Mouse (Mus musculus) olfactory bulb, adult 2 months (tissue): ENCODE measurements around the gene Pou2f2.

Experiments
- CTCF ChIP-seq: fragments of 200-500 bp; IDR thresholded peaks from 2 replicates; pipeline ENCODE4 v1.5.1; 2012; ENCODE audit warnings: low read depth, mild to moderate bottlenecking, low read length, moderate library complexity; ENCODE audit not compliant: insufficient read depth
- POLR2A ChIP-seq: fragments of 200-500 bp; IDR thresholded peaks from 2 replicates; pipeline ENCODE4 v1.6.1; 2012; ENCODE audit warnings: mild to moderate bottlenecking, low read depth, low read length, moderate library complexity; ENCODE audit not compliant: insufficient read depth

- TF ChIP-seq POLR2A = no peak
- no peak for TF ChIP-seq CTCF
These were observed 72.6 kb downstream of the Pou2f2 start for GRCm38 (mm10) chr7:25106790-25107502.
